Mouse (Mus musculus): ENCODE measurements around the gene Npcd. TPM values are rescaled to one million over a fixed set of nuclear protein-coding genes. Genes with fewer than 3 reads are reported as not detected.
"Not testable (repeated sequence)": the region's sequence is repeated elsewhere in the genome, so short reads cannot be mapped to it uniquely, and the experiment has no call there.

Npcd gene
- polyA plus RNA-seq, 1 experiment from 2014 or later, result not detected

- Histone ChIP-seq H3K27ac (replicated peaks) (peak overlapping the region; percentile 42; the same call in 1 of the 2 replicates), H3K4me1 (peaks cover 81% of the 10 kb centered on the region), H3K4me3 (no peak overlapping the region), H3K9me3 (replicated peaks) (no peaks in the 10 kb centered on the region), H3K36me3 (peaks cover 82% of the 10 kb centered on the region), H3K27me3 (ENCODE audit: low read depth, poor library complexity, severe bottlenecking) (no peaks in the 10 kb centered on the region)
- DNase-seq (ENCODE audit: low spot score), result no peak
- 90% methylated on average over 14 of the region's 14 CpGs for WGBS
These were observed 6.8 kb downstream of the Npcd start for GRCm38 (mm10) chr15:79827061-79827777.

- Histone ChIP-seq H3K27me3 (ENCODE audit: low read depth, poor library complexity, severe bottlenecking) (no peaks in the 10 kb centered on the region), H3K4me3 (no peak overlapping the region), H3K27ac (replicated peaks) (no peak overlapping the region), H3K9me3 (replicated peaks) (no peaks in the 10 kb centered on the region), H3K36me3 (peaks cover 77% of the 10 kb centered on the region), H3K4me1 (peaks cover 75% of the 10 kb centered on the region)
- 88% methylated on average over 9 of the region's 9 CpGs for WGBS
- DNase-seq (ENCODE audit: low spot score), result no peak
These were observed 7.7 kb downstream of the Npcd start for GRCm38 (mm10) chr15:79826221-79826935.

GRCm38 (mm10) chr15:79825146-79825825, 8.8 kb downstream of the Npcd start:
- Histone ChIP-seq H3K9me3 (replicated peaks) (no peaks in the 10 kb centered on the region), H3K27me3 (ENCODE audit: low read depth, poor library complexity, severe bottlenecking) (no peaks in the 10 kb centered on the region), H3K27ac (replicated peaks) (no peak overlapping the region), H3K36me3 (peaks cover 73% of the 10 kb centered on the region), H3K4me1 (peaks cover 66% of the 10 kb centered on the region), H3K4me3 (no peak overlapping the region)
- peak; percentile 44 for DNase-seq (ENCODE audit: low spot score)
- WGBS, result 61% methylated on average over 14 of the region's 14 CpGs

- no peak overlapping the region for H3K27ac ChIP-seq (replicated peaks)
- 79% methylated on average over 19 of the region's 19 CpGs for WGBS
- H3K27me3 ChIP-seq (ENCODE audit: low read depth, poor library complexity, severe bottlenecking), result no peaks in the 10 kb centered on the region
- H3K4me3 ChIP-seq, result no peak overlapping the region
- no peak for DNase-seq (ENCODE audit: low spot score)
- peaks cover 50% of the 10 kb centered on the region for H3K4me1 ChIP-seq
- peaks cover 63% of the 10 kb centered on the region for H3K36me3 ChIP-seq
- no peaks in the 10 kb centered on the region for H3K9me3 ChIP-seq (replicated peaks)
These were observed 10.3 kb downstream of the Npcd start for GRCm38 (mm10) chr15:79823588-79824280.

- Histone ChIP-seq H3K36me3 (peaks cover 51% of the 10 kb centered on the region), H3K4me3 (no peak overlapping the region), H3K9me3 (replicated peaks) (0 out of 2 replicates have a peak, but pooled peaks cover 5% of the 10 kb centered on the region), H3K4me1 (peaks cover 38% of the 10 kb centered on the region), H3K27ac (replicated peaks) (no peak overlapping the region), H3K27me3 (ENCODE audit: low read depth, poor library complexity, severe bottlenecking) (no peaks in the 10 kb centered on the region)
- 77% methylated on average over 13 of the region's 13 CpGs for WGBS
- DNase-seq (ENCODE audit: low spot score), result no peak
These were observed 11.5 kb downstream of the Npcd start for GRCm38 (mm10) chr15:79822265-79823199.

- Histone ChIP-seq H3K9me3 (replicated peaks) (0 out of 2 replicates have a peak, but pooled peaks cover 5% of the 10 kb centered on the region), H3K4me1 (peaks cover 31% of the 10 kb centered on the region), H3K27ac (replicated peaks) (no peak overlapping the region), H3K27me3 (ENCODE audit: low read depth, poor library complexity, severe bottlenecking) (no peaks in the 10 kb centered on the region), H3K36me3 (peaks cover 12% of the 10 kb centered on the region), H3K4me3 (no peak overlapping the region)
- WGBS, result 87% methylated on average over 4 of the region's 4 CpGs
- DNase-seq (ENCODE audit: low spot score), result no peak
These were observed 15.7 kb downstream of the Npcd start for GRCm38 (mm10) chr15:79818325-79818724.

GRCm38 (mm10) chr15:79813666-79814258, 20.3 kb downstream of the Npcd start:
- WGBS, result 56% methylated on average over 8 of the region's 8 CpGs
- 0 out of 2 replicates have a peak, but pooled peaks cover 5% of the 10 kb centered on the region for H3K9me3 ChIP-seq (replicated peaks)
- no peak overlapping the region for H3K27ac ChIP-seq (replicated peaks)
- H3K4me3 ChIP-seq, result no peak overlapping the region
- peaks cover 20% of the 10 kb centered on the region for H3K4me1 ChIP-seq
- H3K36me3 ChIP-seq, result no peaks in the 10 kb centered on the region
- H3K27me3 ChIP-seq (ENCODE audit: low read depth, poor library complexity, severe bottlenecking), result peaks cover 20% of the 10 kb centered on the region; the same call in 1 of the 2 replicates
- no peak for DNase-seq (ENCODE audit: low spot score)

GRCm38 (mm10) chr15:79812840-79813239, 21.2 kb downstream of the Npcd start:
- not testable (repeated sequence) for H3K4me3 ChIP-seq; H3K36me3 ChIP-seq; H3K27ac ChIP-seq (replicated peaks); H3K9me3 ChIP-seq (replicated peaks); DNase-seq (ENCODE audit: low spot score)
- WGBS, result 66% methylated on average over 2 of the region's 2 CpGs
- peaks cover 20% of the 10 kb centered on the region for H3K4me1 ChIP-seq
- H3K27me3 ChIP-seq (ENCODE audit: low read depth, poor library complexity, severe bottlenecking), result peaks cover 27% of the 10 kb centered on the region; the same call in 1 of the 2 replicates

GRCm38 (mm10) chr15:79810997-79811396, 23.0 kb downstream of the Npcd start:
- H3K9me3 ChIP-seq (replicated peaks), result no peaks in the 10 kb centered on the region
- peaks cover 45% of the 10 kb centered on the region for H3K27me3 ChIP-seq (ENCODE audit: low read depth, poor library complexity, severe bottlenecking)

GRCm38 (mm10) chr15:79810061-79810460, 24.0 kb downstream of the Npcd start:
- H3K27me3 ChIP-seq (ENCODE audit: low read depth, poor library complexity, severe bottlenecking), result peaks cover 54% of the 10 kb centered on the region
- no peaks in the 10 kb centered on the region for H3K36me3 ChIP-seq
- peaks cover 15% of the 10 kb centered on the region for H3K4me1 ChIP-seq
- no peak for DNase-seq (ENCODE audit: low spot score)
- no peak overlapping the region for H3K27ac ChIP-seq (replicated peaks)
- H3K4me3 ChIP-seq, result no peak overlapping the region
- H3K9me3 ChIP-seq (replicated peaks), result no peaks in the 10 kb centered on the region
- 78% methylated on average over 3 of the region's 3 CpGs for WGBS

More at GRCm38 (mm10) chr15:79810997-79811396, 23.0 kb downstream of the Npcd start:
- Histone ChIP-seq H3K27ac (replicated peaks) (no peak overlapping the region), H3K4me3 (no peak overlapping the region), H3K36me3 (no peaks in the 10 kb centered on the region), H3K4me1 (peaks cover 20% of the 10 kb centered on the region)
- DNase-seq (ENCODE audit: low spot score), result no peak
- 80% methylated on average over 4 of the region's 4 CpGs for WGBS

GRCm38 (mm10) chr15:79808658-79809057, 25.4 kb downstream of the Npcd start:
- Histone ChIP-seq H3K27ac (replicated peaks) (no peak overlapping the region), H3K4me3 (no peak overlapping the region), H3K27me3 (ENCODE audit: low read depth, poor library complexity, severe bottlenecking) (peaks cover 69% of the 10 kb centered on the region), H3K36me3 (no peaks in the 10 kb centered on the region), H3K9me3 (replicated peaks) (no peaks in the 10 kb centered on the region), H3K4me1 (peaks cover 20% of the 10 kb centered on the region)
- DNase-seq (ENCODE audit: low spot score), result no peak
- 61% methylated on average over 5 of the region's 5 CpGs for WGBS

All from midbrain, embryonic 10.5 days (tissue).